Mouse (Mus musculus) cerebellum, postnatal 4 days (tissue): ENCODE results near the gene Cited2.

Experiments used
- DNase-seq, 2 experiments: peaks; one replicate each; pipeline ENCODE4 v3.0.0; 2022; ENCODE audit warnings: low spot score in 2 of 2, mixed read lengths in 1 of 2

Cited2 gene

DNA sequence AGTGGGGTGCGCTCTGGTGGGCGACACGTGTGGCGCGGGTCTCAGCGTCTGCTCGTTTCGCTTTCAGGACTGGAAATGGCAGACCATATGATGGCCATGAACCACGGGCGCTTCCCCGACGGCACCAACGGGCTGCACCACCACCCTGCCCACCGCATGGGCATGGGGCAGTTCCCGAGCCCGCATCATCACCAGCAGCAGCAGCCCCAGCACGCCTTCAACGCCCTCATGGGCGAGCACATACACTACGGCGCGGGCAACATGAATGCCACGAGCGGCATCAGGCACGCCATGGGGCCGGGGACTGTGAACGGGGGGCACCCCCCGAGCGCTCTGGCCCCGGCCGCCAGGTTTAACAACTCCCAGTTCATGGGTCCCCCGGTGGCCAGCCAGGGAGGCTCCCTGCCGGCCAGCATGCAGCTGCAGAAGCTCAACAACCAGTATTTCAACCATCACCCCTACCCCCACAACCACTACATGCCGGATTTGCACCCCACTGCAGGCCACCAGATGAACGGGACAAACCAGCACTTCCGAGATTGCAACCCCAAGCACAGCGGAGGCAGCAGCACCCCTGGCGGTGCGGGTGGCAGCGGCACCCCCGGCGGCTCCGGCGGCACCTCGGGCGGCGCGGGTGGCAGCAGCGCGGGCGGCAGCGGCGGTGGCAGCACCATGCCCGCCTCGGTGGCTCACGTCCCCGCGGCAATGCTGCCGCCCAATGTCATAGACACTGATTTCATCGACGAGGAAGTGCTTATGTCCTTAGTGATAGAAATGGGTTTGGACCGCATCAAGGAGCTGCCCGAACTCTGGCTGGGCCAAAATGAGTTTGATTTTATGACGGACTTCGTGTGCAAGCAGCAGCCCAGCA, 1.1 kb downstream of the Cited2 start:
- DNase-seq, result peak; percentile 45 to 64

DNA sequence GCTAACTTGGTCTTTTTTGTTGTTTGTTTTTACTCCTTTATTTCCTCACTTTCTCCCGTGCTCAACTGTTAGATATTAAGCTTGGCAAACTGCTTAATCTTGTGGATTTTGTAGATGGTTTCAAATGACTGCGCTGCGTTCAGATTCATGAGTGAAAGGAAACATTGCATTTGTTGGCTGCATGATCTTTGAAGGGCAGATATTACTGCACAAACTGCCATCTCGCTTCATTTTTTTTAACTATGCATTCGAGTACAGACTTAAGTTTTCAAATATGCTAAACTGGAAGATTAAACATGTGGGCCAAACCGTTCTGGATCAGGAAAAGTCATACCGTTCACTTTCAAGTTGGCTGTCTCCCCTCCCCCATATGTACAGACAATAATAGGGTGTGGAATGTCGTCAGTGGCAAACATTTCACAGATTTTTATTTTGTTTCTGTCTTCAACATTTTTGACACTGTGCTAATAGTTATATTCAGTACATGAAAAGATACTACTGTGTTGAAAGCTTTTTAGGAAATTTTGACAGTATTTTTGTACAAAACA, 2.1 kb downstream of the Cited2 start:
- no peak for DNase-seq

DNA sequence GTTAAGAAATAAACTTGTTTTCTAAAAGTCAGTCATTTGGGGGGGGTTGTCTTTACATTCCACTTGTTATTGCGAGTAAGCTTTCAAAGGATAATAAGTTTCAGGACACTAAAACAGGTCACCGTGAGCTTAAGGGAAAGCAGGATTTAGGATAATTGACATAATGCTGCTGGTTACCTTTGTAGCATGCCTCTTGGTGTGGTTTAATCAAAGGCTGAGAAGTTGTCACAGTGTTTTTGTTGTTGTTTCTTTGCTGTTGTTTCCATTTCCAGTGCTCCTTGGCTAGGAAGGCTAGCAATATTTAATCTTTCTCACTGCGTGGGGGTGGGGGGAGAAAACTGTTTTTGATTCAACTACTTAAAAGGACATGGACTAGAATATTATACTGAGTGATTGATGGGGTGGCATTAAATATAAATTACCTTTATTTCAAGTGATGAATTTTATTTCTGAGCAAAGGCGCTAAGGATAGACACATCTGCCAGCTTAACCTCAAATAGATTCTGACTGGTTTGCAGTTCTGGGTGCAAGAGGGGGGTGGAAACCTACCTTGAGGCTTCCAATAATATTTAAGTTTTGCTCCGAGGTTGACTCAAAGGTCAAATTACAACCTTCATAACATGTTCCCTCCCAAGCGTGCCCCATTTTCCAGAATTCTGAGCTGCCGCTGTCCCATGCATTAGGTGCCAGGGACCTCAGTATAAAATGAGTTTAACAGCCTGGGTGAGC, 2.8 kb downstream of the Cited2 start:
- no peak for DNase-seq

DNA sequence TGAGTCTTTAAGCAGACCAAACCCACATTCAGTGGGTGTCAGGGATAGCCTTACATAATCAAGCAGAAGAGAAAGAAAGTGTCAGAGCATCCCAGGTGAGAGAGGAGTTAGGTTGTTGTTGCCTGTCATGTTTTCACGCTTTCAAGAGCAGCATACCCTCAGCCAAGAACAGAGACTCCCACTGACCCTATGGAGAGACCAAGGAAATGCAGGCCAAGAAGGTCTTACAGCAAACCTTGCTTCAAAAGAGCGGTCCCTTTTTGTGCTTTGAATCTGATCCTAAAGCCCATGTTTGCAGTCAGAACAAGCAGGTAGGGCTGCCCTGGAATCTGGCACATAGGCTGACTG, 3.3 kb downstream of the Cited2 start:
- DNase-seq, result no peak

DNA sequence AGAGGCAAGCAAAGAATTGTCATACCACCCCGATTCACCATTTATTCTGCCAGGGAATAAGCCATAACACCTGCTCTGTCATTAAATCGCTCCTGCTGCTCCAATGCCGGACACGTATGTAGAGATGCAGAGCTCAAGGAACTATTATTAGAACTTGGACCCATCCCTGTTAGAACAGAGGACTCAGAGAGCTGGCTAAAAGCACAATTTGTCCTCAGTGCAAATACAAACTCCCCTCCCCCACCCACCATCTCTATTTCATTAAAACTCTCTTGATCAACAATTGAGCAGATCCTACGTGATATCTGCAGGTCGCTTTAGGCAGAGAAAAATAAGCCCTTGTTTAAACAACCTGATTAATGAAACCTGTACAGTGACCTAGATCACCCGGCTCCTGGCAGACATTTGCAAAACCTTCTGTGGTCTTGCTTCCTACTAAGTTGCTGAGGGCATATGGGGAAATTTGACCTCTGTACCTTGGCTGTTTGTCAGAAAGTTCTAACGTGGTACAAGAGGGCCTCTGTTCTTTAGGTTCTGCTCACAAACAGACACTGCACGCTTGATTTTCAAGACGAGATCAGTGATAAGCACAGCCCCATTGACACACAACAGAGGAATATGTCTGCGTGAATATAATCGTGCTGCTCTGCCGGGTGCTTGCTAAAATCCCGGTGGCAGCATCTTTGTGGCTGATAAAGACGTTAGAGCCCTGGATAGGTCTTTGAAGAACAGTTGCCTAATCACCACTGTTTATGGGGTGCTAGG, 4.3 kb downstream of the Cited2 start:
- peak in 1 of 2 experiments; percentile 10 for DNase-seq

DNA sequence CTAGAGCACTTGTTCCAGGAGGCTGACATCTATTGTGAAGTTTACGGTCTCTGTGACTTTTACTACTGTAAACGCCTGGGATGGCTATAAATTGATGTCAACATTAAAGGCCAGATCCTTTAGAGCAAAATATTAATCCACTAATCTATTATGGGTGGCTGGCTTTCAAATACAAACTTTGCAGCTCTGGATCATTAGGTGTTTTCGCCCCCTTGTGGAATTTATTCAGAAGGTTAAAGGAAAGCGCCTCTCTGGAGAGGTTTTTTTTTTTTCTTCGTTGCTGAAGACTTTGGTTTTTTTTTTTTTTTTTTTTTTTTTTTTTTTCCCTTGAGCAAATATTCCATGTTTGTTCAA, 4.9 kb downstream of the Cited2 start:
- DNase-seq, result no peak

DNA sequence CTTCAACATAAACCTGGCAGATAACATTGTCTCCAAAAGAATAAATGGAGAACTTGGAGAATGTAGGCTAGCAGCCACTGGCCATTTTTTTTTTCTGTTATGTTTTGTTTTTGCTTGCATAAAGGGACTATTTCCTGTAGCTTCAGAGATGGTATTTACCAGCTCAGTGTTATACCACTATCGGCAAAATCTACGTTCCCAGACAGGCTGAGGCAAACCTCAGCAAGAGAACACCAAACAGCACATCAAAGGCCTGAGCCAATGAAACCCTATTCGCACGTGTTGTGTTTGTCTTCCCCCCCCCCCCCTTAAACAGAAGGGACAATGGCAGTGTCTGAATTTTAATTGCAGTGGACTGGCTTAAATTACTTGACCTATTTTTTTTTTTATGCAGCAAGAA, 5.7 kb downstream of the Cited2 start:
- DNase-seq, result no peak

DNA sequence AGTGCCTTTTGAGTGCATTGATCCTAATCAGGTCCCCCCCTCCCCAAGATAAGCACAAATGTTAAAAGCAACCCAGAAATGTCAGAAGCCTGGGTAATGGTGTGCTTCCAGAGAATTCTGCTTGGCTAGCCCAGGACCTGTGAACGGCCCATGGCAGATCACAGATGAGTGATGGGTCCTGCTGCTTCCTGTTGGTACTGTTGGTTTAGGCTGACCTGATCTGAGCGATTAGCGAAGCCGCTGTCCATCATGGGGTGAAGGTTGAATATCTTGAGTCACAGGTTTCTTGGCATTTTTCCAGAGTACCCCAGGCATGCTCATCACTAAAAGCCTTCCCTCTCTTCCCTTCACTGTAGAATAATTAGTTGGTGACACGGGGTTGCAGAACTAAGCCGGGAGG, 6.5 kb downstream of the Cited2 start:
- no peak for DNase-seq

DNA sequence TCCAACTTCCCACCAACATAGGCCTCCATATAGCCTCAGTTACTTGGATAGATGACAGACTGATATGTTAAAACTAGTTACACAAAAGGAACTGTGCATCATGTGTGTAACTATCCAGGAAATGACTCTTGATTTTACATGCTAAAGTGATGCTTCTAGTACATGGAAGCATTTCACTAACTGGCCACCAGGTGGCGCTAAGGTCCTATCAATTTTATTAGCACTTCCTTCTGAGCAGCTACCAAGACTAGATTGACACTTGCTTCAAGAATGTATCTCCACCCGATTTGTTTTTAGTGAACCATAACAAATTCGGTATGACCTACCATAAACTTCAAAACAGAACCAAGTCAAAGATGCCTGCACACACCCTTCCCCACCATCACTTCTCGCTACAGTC, 10.0 kb downstream of the Cited2 start:
- peak; percentile 76 to 78 for DNase-seq

DNA sequence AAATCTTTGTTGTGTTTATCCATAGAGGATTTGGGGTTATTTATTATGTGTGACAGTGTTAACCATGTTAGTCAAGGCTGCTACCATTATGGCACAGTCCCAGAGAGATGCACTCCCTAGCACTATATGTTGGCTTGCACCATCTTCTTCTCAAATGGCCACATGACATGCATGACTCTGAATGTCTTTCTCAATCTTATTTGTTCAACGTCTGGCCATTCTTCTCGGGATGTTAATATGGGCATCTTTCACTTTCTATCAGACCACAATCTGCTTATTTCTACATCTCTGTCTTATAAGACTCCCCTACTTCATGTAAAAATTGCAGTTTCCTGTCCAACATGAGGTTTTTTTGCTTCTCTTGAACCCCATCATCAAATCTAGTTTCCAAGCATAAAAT, 19.6 kb downstream of the Cited2 start:
- DNase-seq, result no peak

DNA sequence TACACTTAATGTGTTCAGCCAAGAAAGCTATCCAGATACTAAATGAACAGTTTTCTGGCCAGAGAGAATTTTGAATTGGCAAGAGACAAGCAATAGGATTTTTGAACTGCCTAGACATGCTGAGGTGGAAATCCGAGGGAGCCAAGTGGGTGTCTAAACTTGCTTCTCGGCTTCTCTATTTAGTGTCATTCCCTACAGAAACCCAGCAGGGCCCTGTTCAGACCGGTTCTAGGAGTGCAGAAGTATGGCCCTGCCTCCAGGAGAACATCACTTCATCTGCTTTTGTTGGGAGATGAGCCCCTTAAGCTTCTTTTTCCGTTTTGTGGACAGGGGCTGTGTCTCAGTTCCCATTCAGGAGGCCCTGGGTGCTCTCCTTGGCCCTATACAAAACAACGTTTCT, 29.5 kb downstream of the Cited2 start:
- no peak for DNase-seq

DNA sequence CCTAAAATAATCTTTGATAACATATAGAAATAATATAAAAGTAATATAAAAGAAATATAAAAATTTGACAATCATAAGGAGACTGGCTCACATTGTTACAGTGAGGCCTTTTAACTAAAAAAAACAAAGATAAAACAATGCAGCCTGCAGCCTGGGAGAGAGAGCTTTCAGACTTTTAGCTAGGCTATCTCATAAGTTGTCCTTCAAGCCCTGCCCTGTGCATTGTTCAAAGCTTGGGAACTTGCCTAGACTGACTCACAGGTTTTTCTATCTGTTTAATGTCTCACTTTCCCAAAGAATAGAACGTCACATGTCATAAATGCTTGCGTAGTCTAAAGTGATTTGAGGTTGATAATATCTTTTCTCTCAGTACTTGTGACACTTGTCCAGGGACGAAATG, 36.8 kb downstream of the Cited2 start:
- DNase-seq, result no peak

DNA sequence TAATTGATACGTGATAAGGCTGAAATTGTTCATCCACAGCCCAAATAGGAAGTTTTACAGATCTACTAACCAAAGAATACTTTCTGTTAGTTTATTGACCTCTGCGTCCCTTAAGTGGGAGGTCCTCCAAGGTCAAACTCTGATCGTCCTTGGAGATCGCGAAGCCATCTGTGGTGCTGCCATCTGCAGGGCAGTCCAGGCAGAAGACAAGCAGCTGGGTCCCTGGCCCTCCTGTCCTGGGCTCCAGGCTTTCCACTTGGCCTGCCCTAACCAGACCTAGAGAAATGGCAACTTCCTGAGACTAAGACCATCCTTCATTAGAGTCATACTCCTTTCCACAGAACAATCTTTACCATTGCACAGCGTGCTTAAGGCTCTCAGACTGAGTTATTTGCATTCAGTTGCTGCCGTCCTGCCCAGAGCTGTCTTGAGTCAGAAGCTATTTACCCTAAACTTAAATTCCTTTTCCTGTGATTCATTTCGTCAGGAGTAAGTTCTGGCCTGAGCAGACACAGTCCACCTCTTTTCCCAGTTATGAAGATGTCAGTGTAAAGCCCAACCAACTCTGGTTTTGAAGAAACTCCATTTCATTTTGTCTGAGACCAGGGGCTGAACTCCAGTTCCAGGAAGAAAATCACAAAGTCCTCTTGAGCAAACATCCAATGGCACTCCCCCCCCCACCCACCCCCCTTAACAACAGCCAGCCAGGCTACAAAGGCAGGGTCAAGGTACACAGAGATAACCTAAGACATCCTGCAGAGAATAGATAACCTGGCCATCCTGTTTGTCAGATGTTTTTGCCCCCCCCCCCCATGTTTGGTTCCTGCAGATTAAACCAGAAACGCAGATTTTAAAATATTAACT, 38.0 kb downstream of the Cited2 start:
- no peak for DNase-seq

DNA sequence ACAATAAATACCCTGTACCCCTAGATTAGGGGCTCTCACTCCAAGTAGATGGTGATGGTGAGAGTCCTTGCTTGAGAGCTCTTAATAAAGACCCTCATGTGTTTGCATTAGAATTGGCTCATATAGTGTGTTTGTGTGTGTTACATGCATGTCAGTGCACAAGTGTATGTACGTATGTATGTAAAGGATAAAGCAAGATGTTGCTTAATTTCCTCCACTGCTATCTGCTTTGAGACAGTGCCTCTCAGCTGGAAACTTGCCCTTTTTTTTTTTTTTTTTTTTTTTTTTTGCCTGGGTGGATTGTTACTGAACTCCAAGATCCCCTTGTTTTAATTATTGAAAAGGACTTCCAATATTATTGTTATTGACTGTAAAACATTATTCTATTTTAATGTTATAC, 38.6 kb downstream of the Cited2 start:
- no peak for DNase-seq

DNA sequence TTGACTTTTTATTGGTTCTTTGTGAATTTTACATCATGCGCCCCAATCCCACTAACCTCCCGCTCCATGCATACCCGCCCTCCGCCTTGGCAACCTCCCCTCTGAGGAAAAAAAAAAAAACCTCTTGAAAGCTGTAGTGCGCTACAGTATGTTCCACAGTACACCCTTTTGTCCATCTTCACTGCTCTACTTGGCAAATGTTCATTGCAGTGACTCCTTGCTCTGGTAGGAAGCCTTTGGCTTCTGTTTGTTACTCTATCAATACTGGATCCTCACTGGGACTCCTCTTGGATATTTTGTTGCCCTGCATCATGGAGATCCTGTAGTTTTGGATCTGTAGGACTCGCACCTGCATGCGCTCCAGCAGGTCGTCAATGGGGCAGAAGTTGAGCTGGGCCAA, 39.9 kb downstream of the Cited2 start:
- DNase-seq, result no peak

DNA sequence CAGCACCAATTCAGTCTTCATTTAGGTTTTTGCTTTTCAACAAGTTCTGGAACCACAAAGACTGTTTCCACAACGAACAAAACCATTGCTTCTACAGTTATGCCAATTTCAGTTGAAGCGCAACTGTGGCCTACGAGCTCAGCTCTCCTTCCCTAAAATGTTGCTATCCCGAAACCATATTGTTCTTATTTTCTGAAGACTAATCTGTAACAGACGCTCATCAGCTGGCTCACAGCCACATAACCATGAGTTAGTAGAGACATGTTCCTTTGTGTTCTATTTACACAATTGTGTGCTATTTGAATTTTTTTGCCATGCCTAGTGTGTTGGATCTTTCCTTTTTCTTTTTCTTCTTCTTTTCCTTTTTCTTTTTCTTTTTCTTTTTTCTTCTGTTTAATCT, 46.8 kb downstream of the Cited2 start:
- DNase-seq, result no peak

DNA sequence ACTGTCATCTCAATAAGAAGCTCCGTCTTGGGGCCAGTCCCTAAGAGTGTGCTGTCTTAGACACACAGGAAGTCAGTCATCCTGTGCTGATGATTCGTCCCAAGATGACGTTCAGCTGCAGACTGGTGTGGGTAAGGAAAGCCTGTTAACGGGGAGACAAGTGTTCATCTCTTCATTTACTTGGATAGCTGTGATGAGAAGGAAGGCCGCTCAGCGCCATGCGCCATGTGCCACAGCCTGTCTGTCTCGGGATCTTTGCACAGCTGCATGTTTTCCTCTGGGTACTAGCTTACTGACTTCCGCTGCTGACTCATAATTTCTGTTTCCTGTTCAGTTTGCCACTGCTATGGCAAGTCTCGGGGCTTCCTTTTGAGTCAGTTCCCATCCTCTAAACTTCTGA, 49.3 kb downstream of the Cited2 start:
- DNase-seq, result no peak

DNA sequence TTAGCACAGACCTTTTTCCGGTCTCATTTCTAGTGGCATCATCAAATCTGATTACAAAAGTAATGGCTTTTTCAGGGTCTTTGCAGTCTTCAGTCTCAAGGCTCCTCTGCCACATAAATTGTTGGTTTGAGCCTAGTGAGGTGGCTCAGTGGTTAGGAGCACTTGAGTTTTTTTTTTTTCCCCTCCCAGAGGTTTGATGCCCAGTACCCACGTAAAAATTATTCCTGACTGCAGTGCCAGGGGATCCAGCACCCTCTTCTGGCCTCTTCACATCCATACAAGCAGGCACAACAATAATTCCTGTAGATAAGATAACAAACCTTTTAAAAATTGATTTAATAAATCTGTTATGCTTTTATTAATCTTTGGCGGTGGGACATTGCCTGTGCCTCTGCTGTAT, 51.3 kb downstream of the Cited2 start:
- DNase-seq, result no peak

DNA sequence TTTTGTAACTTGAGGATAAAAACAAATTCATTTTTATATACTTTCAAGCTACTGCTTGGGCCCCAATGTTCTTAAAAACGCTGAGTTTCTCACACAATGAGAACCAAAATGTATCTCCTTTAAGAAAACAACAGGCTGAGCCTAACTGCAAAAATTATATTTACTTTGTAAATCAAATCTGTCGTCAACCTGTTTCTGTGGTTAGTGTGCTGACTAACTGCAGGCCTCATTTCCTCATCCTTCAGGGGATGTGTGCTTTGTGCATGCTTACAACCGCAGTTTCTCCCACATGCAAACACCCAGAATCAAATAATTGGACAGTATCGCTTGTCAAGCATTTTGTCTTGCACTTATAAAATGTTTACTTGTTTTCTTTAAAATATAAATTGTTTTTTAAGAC, 52.1 kb downstream of the Cited2 start:
- no peak for DNase-seq
